Comparison of ENCODE assay signal across 25 mouse cellular contexts in the genomic region with DNA sequence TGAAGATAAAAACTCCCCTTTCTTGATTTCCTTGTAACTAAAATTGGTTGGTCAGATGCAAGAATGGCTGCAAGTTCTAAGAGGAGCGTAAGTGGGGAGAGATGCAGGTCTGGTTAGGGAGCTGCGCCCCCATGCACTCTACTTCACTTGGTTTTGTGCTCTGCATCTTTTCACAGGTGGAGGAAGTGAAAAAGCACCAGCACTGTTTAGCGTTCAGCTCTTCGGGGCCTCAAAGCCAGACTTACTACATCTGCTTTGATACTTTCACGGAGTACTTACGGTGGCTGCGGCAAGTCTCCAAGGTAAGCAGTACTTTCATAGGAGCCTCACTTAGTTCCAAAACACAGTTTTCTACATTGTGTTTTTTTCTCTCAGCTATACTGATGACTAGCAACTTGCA.
"Had no signal": no experiment of that assay in that cellular context is flagged by ENCODE, and none has a peak within 500 bp of the region (broad histone marks: within the 10 kb centered on the region; RNA-seq: fewer than 3 reads in every experiment).

No protein-coding gene starts in this region.

- H3K27ac ChIP-seq: gastrocnemius, adult 2 months; heart, embryonic 10.5 days; hindbrain, embryonic 10.5 days; hindbrain, embryonic 12.5 days; hindbrain, embryonic 14.5 days; intestine, embryonic 15.5 days; kidney, postnatal 0 days; limb, embryonic 13.5 days; limb, embryonic 15.5 days; liver, embryonic 12.5 days had no signal

- H3K4me1 ChIP-seq: heart, embryonic 10.5 days; hindbrain, embryonic 10.5 days; hindbrain, embryonic 12.5 days; intestine, embryonic 15.5 days; limb, embryonic 13.5 days; limb, embryonic 15.5 days; liver, embryonic 12.5 days had no signal

- H3K9ac ChIP-seq: heart, embryonic 12.5 days; hindbrain, embryonic 12.5 days; hindbrain, embryonic 14.5 days; intestine, embryonic 15.5 days; limb, embryonic 13.5 days; limb, embryonic 15.5 days; liver, embryonic 12.5 days had no signal

- H3K4me3 ChIP-seq: gastrocnemius, adult 2 months; heart, embryonic 10.5 days; heart, embryonic 12.5 days; hindbrain, embryonic 10.5 days; hindbrain, embryonic 12.5 days; intestine, embryonic 15.5 days; limb, embryonic 13.5 days; limb, embryonic 15.5 days; liver, embryonic 12.5 days had no signal

- H3K4me2 ChIP-seq: heart, embryonic 12.5 days; hindbrain, embryonic 12.5 days; hindbrain, embryonic 14.5 days; intestine, embryonic 15.5 days; limb, embryonic 13.5 days; limb, embryonic 15.5 days; liver, embryonic 12.5 days had no signal

- H3K36me3 ChIP-seq: heart, embryonic 10.5 days; hindbrain, embryonic 12.5 days; intestine, embryonic 15.5 days had no signal

- DNase-seq: gastrocnemius, adult 2 months; gastrocnemius, postnatal 10 days; gastrocnemius, postnatal 25 days; heart, postnatal 10 days; heart, postnatal 4 days; kidney, adult 18-20 months; kidney, adult 8-10 months; kidney, postnatal 14 days; kidney, postnatal 36 days; layer of hippocampus, adult 9-11 months; layer of hippocampus, postnatal 36 days; left cerebral cortex, postnatal 4 days had no signal

- ATAC-seq: hindbrain, embryonic 16.5 days; inflammation-experienced regulatory T-cells, adult 6 months; intestine, embryonic 15.5 days; intestine, postnatal 0 days; liver, embryonic 12.5 days had no signal

- H3K9me3 ChIP-seq: heart, embryonic 10.5 days; heart, embryonic 12.5 days; hindbrain, embryonic 10.5 days; hindbrain, embryonic 12.5 days; intestine, embryonic 15.5 days; limb, embryonic 13.5 days; limb, embryonic 15.5 days; liver, embryonic 12.5 days had no signal

- H3K27me3 ChIP-seq: heart, embryonic 12.5 days; hindbrain, embryonic 12.5 days; intestine, embryonic 15.5 days; limb, embryonic 13.5 days; limb, embryonic 15.5 days; liver, embryonic 12.5 days had no signal
